Mouse (Mus musculus): ENCODE results near the gene Nmur2. TPM values are rescaled to one million over a fixed set of nuclear protein-coding genes. Genes with fewer than 3 reads are reported as not detected.

The Nmur2 gene
- polyA plus RNA-seq (2015; fragmentation: Nextera tagmentation; extraction: Ambion mirVana), result 0.05 and 0.08 TPM in 2 replicates

DNA sequence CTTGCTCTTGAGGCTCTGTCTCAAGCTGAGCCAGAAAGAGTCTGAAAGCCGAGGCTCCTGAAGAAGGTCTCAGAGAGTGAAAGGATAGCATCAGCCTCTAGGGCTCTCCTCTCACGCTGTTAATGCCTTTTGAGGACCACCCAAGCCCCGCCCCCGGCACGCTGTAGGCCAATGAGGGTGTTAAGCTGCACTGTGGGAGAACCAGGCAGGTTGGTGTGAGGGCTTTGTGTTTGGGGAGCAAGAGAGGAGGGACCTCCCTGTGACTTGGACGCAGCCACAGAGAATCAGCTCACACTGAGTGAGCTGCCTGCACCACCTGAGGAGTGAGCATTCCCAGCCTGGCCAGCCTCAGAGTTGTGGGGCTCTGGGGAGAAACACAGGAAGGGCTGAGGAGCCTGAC, at the start of gene Nmur2:
Nmur2 (minus strand) TSS at position 94 of the 400 bp plus-strand sequence.
- H3K36me3 ChIP-seq (ENCODE audit: poor library complexity, severe bottlenecking), result no peaks in the 10 kb centered on the region
- H3K9ac ChIP-seq, result no peak within 1 kb of the TSS; the same call in 1 of the 2 replicates
- peak; percentile 62; the same call in 1 of the 2 replicates for ATAC-seq
- H3K27me3 ChIP-seq, result no peaks in the 10 kb centered on the region; the same call in 1 of the 2 replicates
- H3K4me1 ChIP-seq, result peaks cover 4% of the 10 kb centered on the region
- no peak within 1 kb of the TSS for H3K27ac ChIP-seq
- H3K4me2 ChIP-seq, result peak within 1 kb of the TSS; percentile 28
- no peak within 1 kb of the TSS for H3K4me3 ChIP-seq
- no peaks in the 10 kb centered on the region for H3K9me3 ChIP-seq (replicated peaks)
- 3% methylated on average over 6 of the region's 6 CpGs for WGBS

DNA sequence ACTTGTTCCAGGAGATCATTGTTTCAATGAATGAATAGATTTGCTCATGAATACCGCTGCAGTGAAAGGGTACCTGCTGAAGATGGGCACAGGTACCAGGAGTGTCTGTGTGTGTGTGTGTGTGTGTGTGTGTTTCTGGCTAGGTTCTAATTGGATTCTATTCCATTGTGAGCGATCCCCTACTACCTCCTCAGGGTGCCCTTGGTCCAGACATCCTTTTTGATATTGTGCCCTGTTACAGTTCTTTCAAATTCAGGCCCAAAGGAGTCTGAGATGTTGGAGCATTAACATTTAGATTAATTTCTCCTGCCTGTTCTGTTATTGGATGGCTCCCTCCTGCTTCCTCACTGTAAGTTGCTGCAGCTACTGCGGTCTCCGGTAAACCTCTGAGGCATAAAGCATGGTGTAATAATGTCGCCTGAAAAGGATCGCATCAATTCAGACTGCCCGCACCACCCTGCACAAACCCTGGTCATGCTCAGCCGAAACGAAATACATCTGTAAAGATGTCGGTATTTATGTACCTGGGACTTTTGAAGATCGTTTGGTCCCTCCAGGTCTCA, 48.4 kb upstream of the Nmur2 start:
- no peak overlapping the region for H3K4me2 ChIP-seq
- 88% methylated on average over 11 of the region's 11 CpGs for WGBS
- H3K36me3 ChIP-seq (ENCODE audit: poor library complexity, severe bottlenecking), result no peaks in the 10 kb centered on the region
- H3K27ac ChIP-seq, result no peak overlapping the region
- H3K4me1 ChIP-seq, result no peaks in the 10 kb centered on the region
- no peaks in the 10 kb centered on the region for H3K9me3 ChIP-seq (replicated peaks)
- H3K9ac ChIP-seq, result no peak overlapping the region
- H3K4me3 ChIP-seq, result no peak overlapping the region
- no peaks in the 10 kb centered on the region for H3K27me3 ChIP-seq
- ATAC-seq, result no peak

DNA sequence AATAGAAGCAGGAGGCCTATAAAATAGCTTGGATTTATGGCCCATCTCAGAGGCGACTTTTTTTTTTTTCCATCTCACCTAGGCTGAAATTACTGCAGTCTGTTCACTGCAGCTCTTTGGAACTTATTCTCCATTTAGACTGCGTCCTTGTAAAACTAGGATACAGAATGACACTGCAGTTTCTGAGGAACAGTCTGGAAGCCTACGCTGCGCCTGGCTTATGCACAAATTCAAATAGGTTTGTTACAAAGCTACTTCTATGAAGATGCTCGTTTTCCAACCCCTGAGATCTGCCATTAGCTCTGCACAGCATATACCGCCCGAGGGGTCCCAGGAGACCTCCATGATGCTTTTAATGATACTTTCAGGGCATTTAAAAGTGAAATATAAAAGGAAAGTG, 31.3 kb upstream of the Nmur2 start:
- 83% methylated on average over 7 of the region's 7 CpGs for WGBS
- no peak overlapping the region for H3K4me3 ChIP-seq
- no peaks in the 10 kb centered on the region for H3K36me3 ChIP-seq (ENCODE audit: poor library complexity, severe bottlenecking)
- H3K27me3 ChIP-seq, result no peaks in the 10 kb centered on the region
- ATAC-seq, result no peak
- no peak overlapping the region for H3K27ac ChIP-seq
- no peak overlapping the region for H3K4me2 ChIP-seq
- H3K9ac ChIP-seq, result no peak overlapping the region
- no peaks in the 10 kb centered on the region for H3K9me3 ChIP-seq (replicated peaks)
- H3K4me1 ChIP-seq, result no peaks in the 10 kb centered on the region

DNA sequence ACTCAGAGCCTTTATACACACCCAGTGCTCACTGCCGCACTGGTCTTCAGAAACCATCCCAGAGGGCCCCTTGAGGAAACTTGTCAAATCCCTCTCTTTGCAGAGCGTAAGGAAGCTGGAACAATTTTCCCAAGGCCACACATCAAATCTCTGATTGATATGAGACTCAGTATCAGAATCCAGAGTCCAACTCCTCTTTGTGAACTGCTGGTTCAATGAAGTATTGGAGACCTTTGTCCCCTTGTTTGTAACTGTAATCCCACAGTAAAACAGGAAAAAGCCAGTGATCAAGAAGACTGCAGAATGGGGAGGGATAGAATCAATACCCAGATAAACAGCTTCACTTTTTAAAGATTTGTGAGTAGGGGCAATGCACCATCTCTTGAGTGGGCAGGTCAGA, 28.8 kb upstream of the Nmur2 start:
- Histone ChIP-seq H3K4me2 (no peak overlapping the region), H3K4me1 (no peaks in the 10 kb centered on the region), H3K9ac (no peak overlapping the region), H3K27ac (no peak overlapping the region), H3K36me3 (ENCODE audit: poor library complexity, severe bottlenecking) (no peaks in the 10 kb centered on the region), H3K27me3 (no peaks in the 10 kb centered on the region), H3K4me3 (no peak overlapping the region), H3K9me3 (replicated peaks) (no peaks in the 10 kb centered on the region)
- 89% methylated on average over 2 of the region's 2 CpGs for WGBS
- ATAC-seq, result no peak

DNA sequence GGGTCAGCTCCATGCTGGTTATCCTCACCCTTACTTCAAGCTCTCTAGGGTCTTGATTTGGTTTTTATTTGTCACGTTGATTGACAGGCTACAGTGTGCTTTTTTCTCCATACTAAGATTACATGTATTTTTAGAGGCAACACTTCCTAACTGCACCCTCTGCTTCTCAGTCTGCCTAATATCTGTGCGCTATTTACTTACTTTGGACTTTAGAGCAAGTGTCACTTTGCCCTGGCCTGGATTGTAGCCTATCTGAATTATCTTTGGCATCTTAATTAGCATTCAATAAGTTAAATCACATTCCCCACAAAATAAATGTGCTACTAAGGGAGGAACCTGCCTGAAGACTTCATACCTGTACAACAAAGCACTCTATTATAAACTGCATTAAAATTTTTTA, 24.3 kb upstream of the Nmur2 start:
- Histone ChIP-seq H3K9ac (no peak overlapping the region), H3K36me3 (ENCODE audit: poor library complexity, severe bottlenecking) (no peaks in the 10 kb centered on the region), H3K4me3 (no peak overlapping the region), H3K9me3 (replicated peaks) (no peaks in the 10 kb centered on the region), H3K4me1 (no peaks in the 10 kb centered on the region), H3K27ac (no peak overlapping the region), H3K4me2 (no peak overlapping the region), H3K27me3 (no peaks in the 10 kb centered on the region)
- no peak for ATAC-seq
- WGBS, result 88% methylated on average over 2 of the region's 2 CpGs

DNA sequence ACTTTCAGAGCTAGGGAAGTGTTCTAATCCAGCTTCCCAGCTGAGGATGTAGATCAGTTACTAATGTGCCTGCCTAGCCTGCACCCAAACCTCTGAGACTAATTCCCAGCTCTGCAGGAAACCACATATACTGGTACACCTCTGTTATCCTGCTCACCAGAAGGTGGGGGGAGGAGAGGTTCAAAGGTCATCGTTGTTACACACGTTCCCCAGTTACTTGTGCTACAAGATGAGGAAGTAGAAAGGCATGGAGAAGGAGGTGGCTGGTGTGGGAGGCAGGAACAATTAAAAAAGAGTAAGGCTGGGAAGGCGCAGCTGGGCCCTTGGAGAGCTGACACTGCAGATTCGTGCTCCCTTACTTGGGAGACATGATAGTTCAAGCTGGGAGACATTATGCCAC, 23.8 kb upstream of the Nmur2 start:
- no peak overlapping the region for H3K9ac ChIP-seq
- WGBS, result 64% methylated on average over 4 of the region's 4 CpGs
- no peaks in the 10 kb centered on the region for H3K27me3 ChIP-seq
- no peaks in the 10 kb centered on the region for H3K9me3 ChIP-seq (replicated peaks)
- no peak overlapping the region for H3K27ac ChIP-seq
- ATAC-seq, result no peak
- no peaks in the 10 kb centered on the region for H3K4me1 ChIP-seq
- H3K4me3 ChIP-seq, result no peak overlapping the region
- no peak overlapping the region for H3K4me2 ChIP-seq
- no peaks in the 10 kb centered on the region for H3K36me3 ChIP-seq (ENCODE audit: poor library complexity, severe bottlenecking)

DNA sequence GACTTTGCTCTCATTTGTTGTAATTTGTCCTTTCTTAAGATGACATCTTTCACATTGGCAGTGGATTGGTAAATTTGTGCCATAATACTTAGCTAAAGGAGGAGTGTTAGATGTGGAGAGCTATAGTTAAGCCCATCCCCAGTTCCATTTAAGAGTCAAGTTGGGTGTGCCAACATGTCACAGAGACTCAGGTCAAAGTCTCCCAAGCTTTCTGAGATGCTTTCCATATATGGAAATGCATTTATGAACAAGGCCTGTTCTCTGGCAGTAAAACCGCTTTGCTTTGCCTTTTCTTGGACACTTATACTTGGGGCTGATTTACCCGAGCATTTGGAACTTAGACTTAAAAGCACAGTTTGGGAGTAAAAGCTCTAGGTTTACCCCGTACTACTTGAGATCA, 18.4 kb upstream of the Nmur2 start:
- H3K4me2 ChIP-seq, result no peak overlapping the region
- H3K4me3 ChIP-seq, result no peak overlapping the region
- ATAC-seq, result no peak
- H3K27me3 ChIP-seq, result no peaks in the 10 kb centered on the region
- no peak overlapping the region for H3K27ac ChIP-seq
- no peaks in the 10 kb centered on the region for H3K4me1 ChIP-seq
- 91% methylated on average over 3 of the region's 3 CpGs for WGBS
- H3K9ac ChIP-seq, result no peak overlapping the region
- H3K9me3 ChIP-seq (replicated peaks), result no peaks in the 10 kb centered on the region
- H3K36me3 ChIP-seq (ENCODE audit: poor library complexity, severe bottlenecking), result no peaks in the 10 kb centered on the region

DNA sequence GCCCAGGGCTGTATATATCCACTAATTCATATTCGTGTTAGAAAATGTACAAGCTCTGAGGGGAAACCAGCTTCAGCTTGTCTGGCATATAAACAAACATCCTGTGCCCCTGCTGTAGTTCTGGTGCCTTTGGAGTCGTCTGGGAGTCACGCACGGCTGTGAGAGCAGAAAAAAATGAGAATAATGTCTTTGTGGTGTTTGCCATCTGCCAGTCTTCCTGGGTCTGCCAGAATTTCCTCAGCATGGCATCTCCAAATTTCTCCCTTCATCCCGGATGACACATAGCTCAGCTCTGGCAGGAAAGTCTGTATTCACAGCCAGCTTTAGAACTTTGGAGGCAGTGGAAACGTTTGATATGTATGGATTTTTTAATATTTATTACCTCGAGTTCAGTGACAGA, 13.6 kb upstream of the Nmur2 start:
- Histone ChIP-seq H3K27ac (no peak overlapping the region), H3K4me1 (no peaks in the 10 kb centered on the region), H3K9me3 (replicated peaks) (no peaks in the 10 kb centered on the region), H3K36me3 (ENCODE audit: poor library complexity, severe bottlenecking) (no peaks in the 10 kb centered on the region), H3K27me3 (no peaks in the 10 kb centered on the region), H3K4me2 (no peak overlapping the region), H3K9ac (no peak overlapping the region), H3K4me3 (no peak overlapping the region)
- 69% methylated on average over 7 of the region's 7 CpGs for WGBS
- ATAC-seq, result peak; percentile 50; the same call in 1 of the 2 replicates

DNA sequence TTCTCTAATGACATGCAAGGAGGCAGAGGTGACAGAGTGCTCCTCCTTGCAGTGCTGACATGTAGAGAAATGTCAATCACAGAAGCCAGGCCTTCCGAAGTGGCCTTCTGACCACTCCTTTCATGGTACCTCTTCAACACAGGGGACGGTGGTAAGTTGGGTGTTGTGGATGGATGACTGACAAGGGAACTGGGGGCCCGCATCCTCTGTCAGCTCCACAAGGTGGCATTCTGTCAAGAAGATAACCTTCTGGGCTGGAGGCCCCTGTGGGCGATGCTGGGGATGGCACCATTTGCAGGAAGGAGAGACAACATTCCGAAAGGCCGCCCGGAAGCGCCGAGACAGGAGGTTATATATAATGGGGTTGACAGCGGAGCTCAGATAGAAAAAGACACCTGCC, 14.0 kb downstream of the Nmur2 start:
- H3K36me3 ChIP-seq (ENCODE audit: poor library complexity, severe bottlenecking), result no peaks in the 10 kb centered on the region
- H3K9me3 ChIP-seq (replicated peaks), result no peaks in the 10 kb centered on the region
- no peak overlapping the region for H3K4me2 ChIP-seq
- H3K27me3 ChIP-seq, result 0 out of 2 replicates have a peak, but pooled peaks cover 6% of the 10 kb centered on the region
- 86% methylated on average over 10 of the region's 10 CpGs for WGBS
- H3K27ac ChIP-seq, result no peak overlapping the region
- no peak overlapping the region for H3K4me3 ChIP-seq
- peaks cover 17% of the 10 kb centered on the region; the same call in 1 of the 2 replicates for H3K4me1 ChIP-seq
- no peak overlapping the region for H3K9ac ChIP-seq
- ATAC-seq, result no peak

DNA sequence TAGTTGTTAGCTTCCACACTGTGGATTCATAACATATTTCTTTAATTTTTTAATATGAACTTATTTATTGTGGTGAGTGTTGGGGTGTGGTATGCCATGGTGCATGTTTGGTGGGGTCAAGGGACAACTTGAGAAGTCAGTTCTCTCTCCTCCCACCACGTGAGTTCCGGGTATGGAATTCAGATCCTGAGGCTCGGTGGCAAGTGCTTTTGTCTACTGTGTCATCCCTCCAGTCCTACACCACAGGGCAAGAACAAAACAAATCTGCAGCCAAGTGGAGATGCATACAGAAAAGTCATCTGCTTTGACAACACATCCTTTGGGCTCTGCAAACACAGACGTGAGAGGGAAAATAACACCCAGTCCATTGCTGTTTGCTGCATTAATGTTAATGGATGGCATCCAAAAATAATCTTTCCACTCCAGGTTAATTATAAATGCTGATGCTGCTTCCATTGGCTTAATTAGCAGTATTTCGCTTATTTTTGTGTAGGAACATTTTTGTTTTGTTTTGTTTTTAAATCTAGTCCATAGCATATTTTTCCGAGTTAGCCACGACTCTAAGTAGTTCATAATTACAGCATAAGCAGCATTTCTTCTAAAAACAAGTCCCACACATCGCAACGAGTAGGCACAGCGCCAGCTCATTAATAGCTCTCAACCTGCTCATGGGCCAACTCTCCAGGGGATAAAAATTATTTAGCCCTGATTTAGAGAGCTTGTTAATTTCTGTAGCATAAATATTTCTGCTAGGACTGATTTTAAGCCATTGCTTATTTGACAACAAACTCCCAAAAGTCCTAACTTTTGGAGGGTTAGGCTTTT, 14.9 kb downstream of the Nmur2 start:
- H3K36me3 ChIP-seq (ENCODE audit: poor library complexity, severe bottlenecking), result no peaks in the 10 kb centered on the region
- 0 out of 2 replicates have a peak, but pooled peaks cover 7% of the 10 kb centered on the region for H3K27me3 ChIP-seq
- H3K4me1 ChIP-seq, result peaks cover 17% of the 10 kb centered on the region; the same call in 1 of the 2 replicates
- 50% methylated on average over 10 of the region's 10 CpGs for WGBS
- no peak overlapping the region for H3K4me2 ChIP-seq
- no peaks in the 10 kb centered on the region for H3K9me3 ChIP-seq (replicated peaks)
- H3K4me3 ChIP-seq, result no peak overlapping the region
- ATAC-seq, result peak; percentile 45; the same call in 1 of the 2 replicates
- no peak overlapping the region for H3K27ac ChIP-seq
- H3K9ac ChIP-seq, result no peak overlapping the region

DNA sequence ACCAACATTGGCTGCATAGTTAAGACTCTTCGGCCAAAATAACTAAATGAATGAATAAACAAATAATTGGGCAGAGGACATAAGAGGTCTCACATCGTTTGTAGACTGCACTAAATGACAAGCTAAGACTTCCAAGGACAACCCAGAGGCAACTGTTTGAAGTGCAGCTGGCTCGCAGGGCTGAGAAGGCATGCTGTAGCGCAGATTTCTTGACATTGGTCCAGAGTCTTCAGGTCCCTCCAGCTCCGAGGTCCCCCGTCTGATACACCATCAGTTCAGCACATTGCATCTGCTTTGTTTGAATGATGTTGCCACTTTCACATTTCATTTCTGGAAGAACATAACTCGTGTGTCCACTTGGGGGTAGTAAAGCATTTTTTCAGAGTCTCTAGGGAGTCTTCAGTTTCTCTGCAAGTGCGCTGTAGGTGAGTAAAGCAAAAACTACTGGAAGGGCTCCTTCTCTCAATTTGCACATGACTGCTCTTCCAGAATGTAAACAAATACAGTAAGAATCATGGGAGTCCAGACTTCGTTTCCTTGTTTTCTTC, 27.2 kb downstream of the Nmur2 start:
- Histone ChIP-seq H3K27me3 (no peaks in the 10 kb centered on the region), H3K36me3 (ENCODE audit: poor library complexity, severe bottlenecking) (no peaks in the 10 kb centered on the region), H3K4me2 (no peak overlapping the region), H3K27ac (no peak overlapping the region), H3K4me3 (no peak overlapping the region), H3K9ac (no peak overlapping the region), H3K4me1 (peaks cover 2% of the 10 kb centered on the region; the same call in 1 of the 2 replicates), H3K9me3 (replicated peaks) (no peaks in the 10 kb centered on the region)
- ATAC-seq, result no peak
- 60% methylated on average over 9 of the region's 9 CpGs for WGBS

DNA sequence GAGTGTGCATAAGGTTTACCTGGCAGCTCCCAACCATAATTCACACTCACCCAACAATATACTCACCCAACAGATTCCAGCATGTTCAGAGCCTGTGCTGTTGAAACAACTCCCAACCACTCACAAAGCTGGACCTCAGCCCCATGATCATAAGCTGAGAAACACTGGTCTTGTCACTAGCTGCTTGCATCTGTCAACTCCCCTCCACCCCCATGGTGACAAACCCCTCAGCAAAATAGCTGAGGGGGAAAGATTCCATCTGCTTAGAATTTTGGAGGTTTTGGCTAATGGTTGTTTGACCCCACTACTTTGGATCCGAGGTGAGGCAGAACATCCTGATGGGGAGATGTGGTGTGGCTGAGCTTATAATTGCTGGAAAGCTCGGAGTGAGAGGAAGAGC, 28.4 kb downstream of the Nmur2 start:
- whole genome bisulfite sequencing, result 83% methylated on average over 2 of the region's 2 CpGs

More for the DNA sequence above, 28.4 kb downstream of the Nmur2 start:
- Histone ChIP-seq H3K27me3 (no peaks in the 10 kb centered on the region), H3K4me2 (no peak overlapping the region), H3K9me3 (replicated peaks) (no peaks in the 10 kb centered on the region), H3K9ac (no peak overlapping the region), H3K36me3 (ENCODE audit: poor library complexity, severe bottlenecking) (no peaks in the 10 kb centered on the region), H3K4me3 (no peak overlapping the region), H3K4me1 (peaks cover 2% of the 10 kb centered on the region; the same call in 1 of the 2 replicates), H3K27ac (no peak overlapping the region)
- ATAC-seq, result no peak

Data from forebrain, embryonic 13.5 days (tissue).